Mouse (Mus musculus) stomach, postnatal 0 days (tissue): ENCODE data around the gene Dock7.

Experiments used
- CTCF ChIP-seq: IDR thresholded peaks from 2 replicates; pipeline ENCODE4 v1.5.1; 2016; ENCODE audit warnings: antibody characterized with exemption, low read depth, mild to moderate bottlenecking, moderate library complexity
- EP300 ChIP-seq: optimal IDR thresholded peaks from 2 replicates; pipeline ENCODE3; 2016; ENCODE audit warnings: antibody characterized with exemption

GRCm38 (mm10) chr4:99108817-99109216 is 11.9 kb downstream of the Dock7 start:
- TF ChIP-seq CTCF (no peak), EP300 (no peak)
